Mouse (Mus musculus) adrenal gland, postnatal 10 days (tissue): ENCODE measurements around the gene Tmem97. TPM values are rescaled to one million over a fixed set of nuclear protein-coding genes. Genes with fewer than 3 reads are reported as not detected.

Source experiments
- DNase-seq: peaks from one replicate; pipeline ENCODE4 v3.0.0; 2021; ENCODE audit warnings: mixed read lengths
- total RNA-seq, 2 experiments: library from RNA; stranded (reverse); gene quantifications; 2 replicates each; pipeline ENCODE4 v1.2.3; 2021

The Tmem97 gene
- total RNA-seq, 2 experiments from 2014 or later: 39.1 to 40.9 TPM

DNA sequence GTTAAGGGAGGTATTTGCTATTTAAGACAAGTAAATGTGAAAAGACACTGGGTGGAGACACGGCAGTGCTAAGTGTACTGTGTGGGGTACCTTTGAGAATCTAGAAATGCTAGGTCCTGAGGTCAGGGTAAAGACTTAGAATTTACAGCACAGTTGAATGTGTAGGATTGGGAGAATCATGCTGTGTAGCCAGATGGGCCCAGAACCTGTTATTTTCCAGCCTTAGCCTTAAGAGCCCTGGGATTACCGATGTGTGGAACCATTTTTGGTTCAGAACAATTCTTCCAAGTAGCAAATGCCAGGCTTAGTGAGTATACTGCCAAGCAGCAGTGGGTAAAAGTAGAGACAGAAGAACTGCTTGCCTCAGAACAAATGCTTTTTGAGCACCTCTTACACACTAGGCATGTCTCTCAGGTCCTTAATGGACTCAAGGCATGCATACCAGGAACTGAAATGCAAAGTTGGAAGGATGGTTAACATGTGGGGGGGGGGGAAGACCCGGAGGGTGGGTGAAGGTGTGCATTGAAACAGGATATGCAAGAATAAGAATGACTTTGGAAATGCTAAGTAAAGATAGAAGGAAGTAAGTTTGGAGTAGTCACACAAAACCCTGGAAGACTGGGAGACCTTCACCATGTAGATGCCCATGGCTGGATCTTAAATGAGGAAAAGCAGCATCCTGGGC, 37.3 kb downstream of the Tmem97 start:
- no peak for DNase-seq

DNA sequence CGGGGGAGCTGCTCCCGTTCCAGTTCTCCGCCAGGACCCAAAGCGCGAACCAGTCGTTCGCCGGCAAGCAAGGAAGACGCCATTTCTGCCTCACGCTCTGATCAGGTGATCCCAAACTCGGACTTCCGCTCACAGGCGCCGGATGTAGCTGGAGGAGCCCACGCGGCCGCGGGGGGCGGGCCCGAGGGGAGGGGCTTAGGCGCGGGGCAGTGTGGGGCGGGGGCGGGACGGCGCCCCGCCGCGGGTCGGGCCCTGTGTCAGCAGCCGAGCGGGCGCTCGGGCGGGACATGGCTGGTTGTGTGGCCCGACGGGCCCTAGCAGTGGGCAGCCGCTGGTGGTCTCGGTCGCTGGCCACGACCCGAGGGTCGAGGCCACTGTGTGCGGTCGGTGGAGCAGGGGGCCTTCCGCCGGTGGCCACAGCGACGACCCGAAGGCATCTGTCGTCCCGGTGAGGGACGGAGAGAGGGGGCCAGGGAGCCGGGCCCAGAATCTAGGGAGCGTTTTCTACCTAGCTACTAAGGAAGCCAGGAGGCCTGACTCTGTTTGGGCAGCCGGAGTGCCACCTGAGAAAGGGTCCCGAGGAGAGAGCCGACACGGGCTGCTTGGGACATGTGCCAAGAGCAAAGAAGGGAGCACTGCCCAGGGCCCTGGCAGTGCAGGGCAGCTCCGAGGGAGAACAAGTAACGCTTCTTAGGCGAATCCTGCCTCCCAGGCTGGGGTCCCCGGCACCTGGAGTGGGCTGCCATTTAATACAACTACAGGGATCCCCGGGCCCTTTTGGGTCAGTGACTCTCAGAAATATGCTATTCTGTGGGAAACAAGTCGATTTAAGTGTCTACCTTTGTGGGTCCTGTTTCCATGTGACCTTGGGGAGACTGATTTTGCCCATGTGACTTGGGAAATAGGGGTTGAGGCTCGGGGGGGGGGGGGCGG, 38.3 kb downstream of the Tmem97 start, which contains the start of the genes Tmem199 and Poldip2:
Gene Tmem199 (minus strand): TSS at position 148 of the 933 bp plus-strand sequence.
Gene Poldip2 (plus strand): TSS at position 169 of the 933 bp plus-strand sequence.
- DNase-seq: peak; percentile 94

DNA sequence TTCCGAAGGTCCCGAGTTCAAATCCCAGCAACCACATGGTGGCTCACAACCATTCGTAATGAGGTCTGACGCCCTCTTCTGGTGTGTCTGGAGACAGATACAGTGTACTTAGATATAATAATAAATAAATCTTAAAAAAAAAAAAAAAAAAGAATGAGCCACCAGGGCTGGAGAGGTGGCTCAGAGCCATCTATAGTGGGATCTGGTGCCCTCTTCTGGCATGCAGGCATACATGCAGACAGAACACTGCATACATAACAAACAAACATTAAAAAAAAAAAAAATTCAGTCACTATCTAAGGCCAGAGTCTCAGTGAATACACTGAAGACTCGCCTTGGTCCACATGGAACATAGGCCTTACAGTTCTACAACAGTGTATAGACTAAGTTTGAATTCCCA, 41.4 kb downstream of the Tmem97 start:
- no peak for DNase-seq

DNA sequence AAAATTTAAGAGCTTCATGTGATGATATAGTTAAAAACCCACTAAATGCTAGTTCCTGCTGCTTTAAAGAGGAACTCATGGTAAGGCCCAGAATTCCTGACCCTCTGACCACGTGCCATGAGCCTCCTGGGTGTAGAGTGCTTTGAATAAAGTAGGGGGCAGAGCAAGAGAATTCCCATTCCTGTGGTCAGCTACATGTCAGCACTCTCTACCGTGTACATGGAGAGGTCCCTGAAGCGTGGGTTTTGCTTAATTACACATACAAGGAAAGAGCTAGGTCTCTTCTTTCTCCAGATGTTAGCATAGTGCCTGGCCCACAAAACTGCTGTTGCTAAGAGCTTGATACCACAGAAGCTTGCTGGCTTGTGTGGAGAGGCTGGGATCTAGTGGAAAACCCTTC, 45.1 kb downstream of the Tmem97 start:
- no peak for DNase-seq

DNA sequence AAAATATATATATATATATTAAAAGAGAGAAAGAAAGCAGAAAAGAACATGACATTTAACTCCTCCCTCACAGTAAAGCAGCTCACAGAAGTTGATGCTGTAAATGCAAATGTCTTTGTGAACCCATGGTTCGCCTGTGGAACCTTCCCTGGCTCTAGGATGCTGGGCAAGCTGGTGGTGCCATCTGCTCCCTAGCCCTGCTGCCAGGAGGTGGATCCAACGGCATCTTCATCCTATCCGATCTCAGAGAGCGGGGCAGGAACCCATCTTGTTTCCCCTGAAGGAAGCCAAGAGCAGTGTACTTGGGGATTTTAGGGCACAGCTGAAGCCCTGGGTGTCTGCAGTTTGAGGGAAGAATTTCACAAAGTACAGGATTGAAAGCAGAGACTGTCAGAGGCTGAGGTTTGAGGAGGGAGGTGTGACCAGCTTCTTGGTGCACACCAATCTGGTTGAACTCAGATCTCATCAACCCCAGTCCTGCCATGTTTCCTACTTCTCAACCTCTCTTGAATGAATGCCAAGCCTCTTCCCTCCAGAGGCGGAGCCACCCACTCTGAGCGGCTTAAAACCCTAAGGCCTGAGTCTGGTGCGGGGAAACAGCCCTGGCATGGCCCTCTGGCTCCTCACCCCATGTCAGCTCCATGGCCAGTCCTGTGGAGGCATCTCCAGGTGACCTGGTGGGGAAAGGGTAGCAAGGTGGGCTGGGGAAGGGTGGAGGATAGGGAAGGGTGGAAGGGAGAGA, 47.5 kb downstream of the Tmem97 start, which contains the start of gene Sebox:
Gene Sebox (plus strand): TSS at position 539 of the 742 bp plus-strand sequence.
- no peak for DNase-seq

DNA sequence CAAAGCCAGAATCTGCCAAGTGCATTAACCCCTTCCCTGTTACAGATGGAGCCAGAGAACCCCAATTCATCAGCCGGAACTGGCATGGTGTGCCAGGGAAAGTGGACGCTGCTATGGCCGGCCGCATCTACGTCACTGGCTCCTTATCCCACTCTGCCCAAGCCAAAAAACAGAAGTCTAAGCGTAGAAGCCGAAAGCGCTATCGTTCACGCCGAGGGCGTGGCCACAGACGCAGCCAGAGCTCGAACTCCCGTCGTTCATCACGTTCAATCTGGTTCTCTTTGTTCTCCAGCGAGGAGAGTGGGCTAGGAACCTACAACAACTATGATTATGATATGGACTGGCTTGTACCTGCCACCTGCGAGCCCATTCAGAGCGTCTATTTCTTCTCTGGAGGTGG, 49.0 kb downstream of the Tmem97 start:
- no peak for DNase-seq

DNA sequence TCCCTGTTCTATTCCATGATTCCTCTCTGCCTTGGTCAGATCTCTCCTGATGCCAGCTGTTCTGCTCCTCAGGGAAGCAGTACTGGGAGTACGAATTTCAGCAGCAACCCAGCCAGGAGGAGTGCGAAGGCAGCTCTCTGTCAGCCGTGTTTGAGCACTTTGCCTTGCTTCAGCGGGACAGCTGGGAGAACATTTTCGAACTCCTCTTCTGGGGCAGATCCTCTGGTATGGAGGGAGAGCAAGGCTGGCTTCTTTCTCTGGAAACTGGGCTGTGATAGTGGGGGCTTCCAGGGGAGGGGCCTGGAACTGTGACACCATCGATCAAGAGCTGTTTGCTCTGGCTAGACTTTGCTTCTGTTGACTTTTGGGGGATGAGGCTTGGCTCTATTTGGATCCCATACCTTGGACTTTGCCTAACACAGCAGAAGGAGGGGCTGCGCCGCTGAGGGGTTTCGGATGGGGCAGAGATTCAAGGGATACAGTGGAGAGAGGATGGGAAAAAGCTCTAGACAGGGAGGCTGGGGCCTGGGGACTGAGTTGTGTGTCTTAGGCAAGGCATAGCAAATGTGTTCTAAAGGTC, 49.9 kb downstream of the Tmem97 start:
- DNase-seq: no peak

DNA sequence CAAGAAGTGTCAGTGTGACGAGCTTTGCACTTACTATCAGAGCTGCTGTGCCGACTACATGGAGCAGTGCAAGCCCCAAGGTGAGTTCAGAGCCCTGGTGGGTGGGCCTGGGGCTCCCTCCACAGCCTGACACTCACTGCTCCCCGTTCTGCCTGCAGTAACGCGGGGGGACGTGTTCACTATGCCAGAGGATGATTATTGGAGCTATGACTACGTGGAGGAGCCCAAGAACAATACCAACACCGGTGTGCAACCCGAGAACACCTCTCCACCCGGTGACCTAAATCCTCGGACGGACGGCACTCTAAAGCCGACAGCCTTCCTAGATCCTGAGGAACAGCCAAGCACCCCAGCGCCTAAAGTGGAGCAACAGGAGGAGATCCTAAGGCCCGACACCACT, 51.0 kb downstream of the Tmem97 start:
- no peak for DNase-seq

DNA sequence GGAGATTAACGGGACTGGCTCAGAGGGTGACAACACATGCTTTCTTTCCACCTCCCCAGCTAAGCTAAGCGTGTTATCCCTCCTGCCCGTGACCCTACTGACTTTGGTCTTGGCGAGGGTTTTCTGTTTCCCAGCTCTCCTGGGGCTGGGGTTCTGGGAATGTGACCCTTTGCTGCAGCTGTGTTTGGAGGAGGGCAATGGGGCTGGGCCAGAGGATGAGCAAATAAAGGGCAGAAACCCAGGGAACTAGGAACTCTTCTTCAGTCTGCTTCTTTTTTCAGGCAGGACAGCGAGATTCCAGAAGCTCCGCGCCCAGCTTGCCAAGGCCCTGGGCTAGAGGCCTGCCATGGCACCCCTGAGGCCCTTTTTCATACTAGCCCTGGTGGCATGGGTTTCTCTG, 51.6 kb downstream of the Tmem97 start, which contains the start of gene Vtn:
Gene Vtn (plus strand): TSS at position 88 of the 400 bp plus-strand sequence.
- no peak for DNase-seq

DNA sequence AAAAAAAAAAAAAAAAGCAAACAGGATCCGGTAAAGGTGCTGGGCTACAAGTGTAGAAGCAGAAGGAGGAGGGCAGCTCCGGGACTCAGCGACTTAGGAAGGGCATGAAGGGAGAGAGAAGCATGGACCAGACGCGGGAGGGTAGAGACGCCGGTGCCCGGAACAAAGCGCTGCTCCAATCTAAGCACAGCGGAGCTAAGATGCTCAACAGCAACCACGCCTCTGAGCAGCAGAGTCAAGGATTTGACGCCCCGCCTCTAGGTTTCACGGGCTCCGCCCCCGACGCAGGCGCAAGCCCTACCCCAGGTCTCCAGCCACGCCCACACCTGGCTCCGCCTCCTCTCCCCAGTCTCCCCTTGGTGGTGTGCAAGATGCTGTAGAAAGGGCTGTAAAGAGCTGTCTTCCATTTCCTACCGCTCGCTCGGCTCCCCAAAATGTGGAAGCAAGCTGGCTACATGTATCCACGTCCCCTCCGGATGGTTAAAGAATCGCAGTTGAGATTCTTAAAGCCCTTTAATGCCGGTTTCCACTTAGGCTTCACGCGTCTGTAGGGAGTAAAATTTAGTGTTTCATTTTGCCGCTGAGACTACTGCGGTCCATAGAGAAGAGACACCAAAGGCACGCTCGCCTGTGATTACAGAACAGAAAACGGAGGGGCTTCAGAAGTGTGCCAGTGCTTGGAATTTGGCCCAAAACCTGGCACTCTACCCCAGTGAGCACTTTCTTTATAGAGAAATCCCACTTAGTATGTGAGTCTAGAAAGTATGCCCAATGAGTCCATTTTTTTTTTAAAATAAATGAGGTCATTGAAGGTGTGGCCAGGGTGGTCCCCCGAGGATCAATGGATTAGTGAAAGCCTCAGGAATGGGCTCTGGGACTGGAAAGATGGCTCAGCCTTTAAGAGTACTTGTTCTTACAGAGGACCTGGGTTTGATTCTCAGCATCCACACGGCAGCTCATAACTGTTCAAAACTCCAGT, 52.7 kb downstream of the Tmem97 start, which contains the start of gene Sarm1:
Gene Sarm1 (minus strand): TSS at position 211 of the 979 bp plus-strand sequence.
- DNase-seq: peak; percentile 95

DNA sequence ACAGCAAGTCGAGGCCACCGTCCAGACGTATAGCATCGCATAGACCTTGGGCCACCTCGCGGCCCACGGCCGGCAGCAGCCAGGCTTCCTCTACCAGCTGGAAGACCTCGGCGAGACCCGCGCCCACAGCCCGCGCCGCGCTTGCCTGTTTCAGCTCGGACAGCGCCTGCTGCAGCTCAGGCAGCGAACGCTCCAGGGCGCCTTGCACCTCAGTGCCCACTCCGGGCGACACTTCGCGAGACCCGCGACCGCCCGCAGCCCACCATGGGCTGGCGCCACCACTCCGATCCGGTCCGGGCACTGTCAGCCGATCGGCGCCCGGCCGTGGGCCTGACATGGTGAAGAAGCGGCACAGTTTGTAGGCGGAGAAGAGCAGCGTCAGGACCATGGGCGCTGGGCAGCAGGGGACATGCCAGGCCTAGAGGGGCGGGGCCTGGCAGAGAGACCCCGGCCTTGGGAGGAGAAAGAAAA, 53.5 kb downstream of the Tmem97 start:
- DNase-seq: peak; percentile 58

DNA sequence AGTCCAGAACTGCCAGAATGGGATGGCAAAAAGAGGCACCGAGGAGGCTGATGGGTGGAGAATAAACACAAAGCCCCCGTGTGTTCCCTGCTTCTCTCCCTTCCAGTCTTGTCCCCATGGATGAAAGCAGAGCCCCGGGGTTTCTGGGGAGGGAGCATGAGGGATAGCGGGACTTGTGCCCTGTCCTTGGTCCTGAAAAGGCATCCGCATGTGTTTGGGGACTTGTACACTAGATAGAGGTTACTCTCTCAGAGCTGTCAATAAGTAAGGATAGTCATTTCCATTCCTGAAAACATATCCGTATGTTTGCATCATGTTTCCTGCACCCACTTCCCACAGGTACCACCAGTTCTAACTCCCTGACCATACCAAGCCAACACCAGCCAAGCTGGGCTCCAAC, 54.7 kb downstream of the Tmem97 start:
- DNase-seq: peak; percentile 66

Other genes starting within 250 kb of the Tmem97 start
- 10 to 100 TPM; 11.2 to 16.1 TPM for gene Spag5, start 249.2 kb downstream of the Tmem97 start, total RNA-seq
- gene Aldoc, start 227.8 kb downstream of the Tmem97 start, total RNA-seq: 1 to 10 TPM; 8.3 to 8.6 TPM
- 10 to 100 TPM; 40.1 to 40.3 TPM for gene Pigs, start 222.4 kb downstream of the Tmem97 start, total RNA-seq
- gene Unc119, start 207.3 kb downstream of the Tmem97 start, total RNA-seq: 10 to 100 TPM; 36.1 to 42.5 TPM
- under 1 TPM in 1 of 2 experiments, not detected in 1; 0.09 TPM for gene Foxn1, start 164.2 kb downstream of the Tmem97 start, total RNA-seq
- not detected for gene Slc13a2, start 128.6 kb downstream of the Tmem97 start, total RNA-seq
- gene Slc46a1, start 85.1 kb downstream of the Tmem97 start, total RNA-seq: 10 to 100 TPM; 13.2 to 14.8 TPM
- 1 to 10 TPM; 3.2 to 5.5 TPM for gene Sarm1, start 53.0 kb downstream of the Tmem97 start, total RNA-seq
- gene Vtn, start 51.7 kb downstream of the Tmem97 start, total RNA-seq: 100 to 1,000 TPM; 229 to 546 TPM
- not detected for gene Sebox, start 47.3 kb downstream of the Tmem97 start, total RNA-seq
- gene Tmem199, start 38.6 kb downstream of the Tmem97 start, total RNA-seq: 10 to 100 TPM; 21.3 to 25.1 TPM
- 100 to 1,000 TPM; 188 to 199 TPM for gene Poldip2, start 38.6 kb downstream of the Tmem97 start, total RNA-seq
- 10 to 100 TPM; 52.2 to 55.1 TPM for gene Tnfaip1, start 14.4 kb downstream of the Tmem97 start, total RNA-seq
- gene Ift20, start 14.4 kb downstream of the Tmem97 start, total RNA-seq: 10 to 100 TPM; 69.1 to 71.5 TPM
- 10 to 100 TPM; 29.1 to 33.5 TPM for gene Nlk, start 146.6 kb upstream of the Tmem97 start, total RNA-seq
- gene Ccnq, start 201.0 kb upstream of the Tmem97 start, total RNA-seq: 10 to 100 TPM; 29.1 to 33.7 TPM